Mouse (Mus musculus) layer of hippocampus, adult 2 months (tissue): ENCODE results near the gene Polr3k. TPM values are rescaled to one million over a fixed set of nuclear protein-coding genes. Genes with fewer than 3 reads are reported as not detected.

Experiments used
- DNase-seq, 2 experiments: peaks; one replicate each; pipeline ENCODE4 v3.0.0; 2022; ENCODE audit warnings: low spot score in 2 of 2
- H3K27ac ChIP-seq: fragments of 200-600 bp; 2 replicates; pipeline ENCODE4 v1.8.1; 2022
- H3K4me3 ChIP-seq: fragments of 200-600 bp; 2 replicates; pipeline ENCODE4 v1.8.1; 2022; ENCODE audit warnings: mild to moderate bottlenecking
- CTCF ChIP-seq: fragments of 200-600 bp; conservative IDR thresholded peaks from 2 replicates; pipeline ENCODE4 v1.8.1; 2022; ENCODE audit warnings: antibody characterized with exemption, mild to moderate bottlenecking, moderate library complexity
- long read RNA-seq, 2 experiments: library from polyadenylated mRNA; stranded (forward); transcript quantifications; one replicate each; pipeline ENCODE4 v2.0.0; 2021; ENCODE audit warnings: borderline mapping rate in 2 of 2
- total RNA-seq, 2 experiments: library from RNA; stranded (reverse); gene quantifications; 2 replicates each; pipeline ENCODE4 v1.2.3; 2021

Polr3k gene
- total RNA-seq, result 10 to 100 TPM; 28.5 to 29.0 TPM
- long read RNA-seq, experiment 1, transcript Polr3k-201 (3 exons, 2,948 nt), result major isoform, 39 of 41 reads
- long read RNA-seq, experiment 1, partial matches to known transcripts, result 0 of 41 reads
- long read RNA-seq, experiment 1, other reads (novel, unspliced or antisense), result 2 of 41 reads
- long read RNA-seq, experiment 2, transcript Polr3k-201 (3 exons, 2,948 nt), result major isoform, 59 of 62 reads
- long read RNA-seq, experiment 2, partial matches to known transcripts, result 3 of 62 reads
- long read RNA-seq, experiment 2, other reads (novel, unspliced or antisense), result 0 of 62 reads

GRCm38 (mm10) chr2:181863791-181864535 lies at the start of gene Polr3k:
TSS of gene Polr3k (plus strand) at chr2:181864337.
- TF ChIP-seq CTCF, result no peak
- Histone ChIP-seq H3K27ac (peak within 1 kb of the TSS; percentile 93), H3K4me3 (peak within 1 kb of the TSS; percentile 92)
- DNase-seq, result peak; percentile 93 to 97

- no peak for DNase-seq
- no peak for TF ChIP-seq CTCF
Observed at GRCm38 (mm10) chr2:181829032-181829650, 35.0 kb upstream of the Polr3k start.

GRCm38 (mm10) chr2:181832745-181833144 lies 31.4 kb upstream of the Polr3k start:
- DNase-seq, result no peak
- no peak for TF ChIP-seq CTCF
- Histone ChIP-seq H3K27ac (no peak overlapping the region), H3K4me3 (no peak overlapping the region)

More at GRCm38 (mm10) chr2:181829032-181829650, 35.0 kb upstream of the Polr3k start:
- H3K4me3 ChIP-seq, result no peak overlapping the region
- H3K27ac ChIP-seq, result no peak overlapping the region

- H3K27ac ChIP-seq, result peak within 1 kb of the TSS; percentile 97
- TF ChIP-seq CTCF, result no peak
- H3K4me3 ChIP-seq, result peak within 1 kb of the TSS; percentile 91
- DNase-seq, result peak; percentile 91 to 92
Observed at GRCm38 (mm10) chr2:181837372-181838292, 26.5 kb upstream of the Polr3k start, which contains the start of gene Pcmtd2. TSS of gene Pcmtd2 (plus strand) at chr2:181837854.

- Histone ChIP-seq H3K4me3 (peak overlapping the region; percentile 91), H3K27ac (peak overlapping the region; percentile 97)
- TF ChIP-seq CTCF, result no peak
- peak in 1 of 2 experiments; percentile 18 for DNase-seq
Observed at GRCm38 (mm10) chr2:181838293-181838680, 25.9 kb upstream of the Polr3k start.

GRCm38 (mm10) chr2:181845709-181846394 lies 18.3 kb upstream of the Polr3k start:
- Histone ChIP-seq H3K4me3 (no peak overlapping the region), H3K27ac (no peak overlapping the region)
- DNase-seq, result no peak
- no peak for TF ChIP-seq CTCF

GRCm38 (mm10) chr2:181864536-181864860 lies 361 bp downstream of the Polr3k start:
- Histone ChIP-seq H3K27ac (peak overlapping the region; percentile 86), H3K4me3 (peak overlapping the region; percentile 92)
- DNase-seq, result no peak
- TF ChIP-seq CTCF, result no peak

GRCm38 (mm10) chr2:181866931-181867330 lies 2.8 kb downstream of the Polr3k start:
- no peak overlapping the region for H3K4me3 ChIP-seq
- DNase-seq, result peak; percentile 72 to 80
- TF ChIP-seq CTCF, result peak; percentile 92
- H3K27ac ChIP-seq, result no peak overlapping the region

- no peak for DNase-seq
- TF ChIP-seq CTCF, result no peak
Observed at GRCm38 (mm10) chr2:181871039-181871438, 6.9 kb downstream of the Polr3k start.

GRCm38 (mm10) chr2:181878903-181879302 lies 14.8 kb downstream of the Polr3k start:
- no peak for TF ChIP-seq CTCF
- Histone ChIP-seq H3K4me3 (no peak overlapping the region), H3K27ac (no peak overlapping the region)
- no peak for DNase-seq

More at GRCm38 (mm10) chr2:181871039-181871438, 6.9 kb downstream of the Polr3k start:
- H3K27ac ChIP-seq, result no peak overlapping the region
- H3K4me3 ChIP-seq, result no peak overlapping the region

GRCm38 (mm10) chr2:181883022-181883749 lies 19.0 kb downstream of the Polr3k start:
- TF ChIP-seq CTCF, result no peak
- no peak overlapping the region for H3K4me3 ChIP-seq

More at GRCm38 (mm10) chr2:181883022-181883749, 19.0 kb downstream of the Polr3k start:
- no peak overlapping the region for H3K27ac ChIP-seq
- no peak for DNase-seq
